ENCODE assay signal across 15 mouse cellular contexts in genomic region chr11:121556727-121557126, GRCm38 (mm10). TPM values are rescaled to one million over a fixed set of nuclear protein-coding genes. Genes with fewer than 3 reads are reported as not detected.
"Had no signal": no experiment of that assay in that cellular context is flagged by ENCODE, and none has a peak within 500 bp of the region (broad histone marks: within the 10 kb centered on the region; RNA-seq: fewer than 3 reads in every experiment).

No protein-coding gene starts in this region.

- H3K4me2 ChIP-seq: liver, embryonic 12.5 days; lung, embryonic 14.5 days; midbrain, embryonic 11.5 days; midbrain, embryonic 13.5 days; midbrain, embryonic 15.5 days; neural tube, embryonic 12.5 days had no signal

- DNase-seq: lung, embryonic 14.5 days; lung, postnatal 14 days; lung, postnatal 4 days; right cerebral cortex, postnatal 14 days; thymus, adult 18-20 months; thymus, postnatal 36 days had no signal

- H3K4me3 ChIP-seq: liver, embryonic 12.5 days; megakaryocyte, embryonic 14.5 days; midbrain, embryonic 13.5 days; midbrain, embryonic 15.5 days; neural tube, embryonic 12.5 days had no signal

- H3K9ac ChIP-seq: liver, embryonic 12.5 days; liver, embryonic 14.5 days; lung, embryonic 14.5 days; midbrain, embryonic 13.5 days; midbrain, embryonic 15.5 days; neural tube, embryonic 12.5 days had no signal

- H3K9me3 ChIP-seq: liver, embryonic 12.5 days; midbrain, embryonic 13.5 days; midbrain, embryonic 15.5 days; neural tube, embryonic 12.5 days had no signal

- H3K4me1 ChIP-seq: midbrain, embryonic 13.5 days; midbrain, embryonic 15.5 days had no signal

- H3K27me3 ChIP-seq: liver, embryonic 12.5 days; megakaryocyte, embryonic 14.5 days; midbrain, embryonic 13.5 days; midbrain, embryonic 15.5 days; neural tube, embryonic 12.5 days had no signal

- H3K27ac ChIP-seq: liver, embryonic 12.5 days; liver, embryonic 14.5 days; midbrain, embryonic 13.5 days; midbrain, embryonic 15.5 days; neural tube, embryonic 12.5 days had no signal

- ATAC-seq: liver, embryonic 12.5 days; midbrain, embryonic 13.5 days; midbrain, embryonic 15.5 days had no signal

RNA-seq across cellular contexts. Expression of gene Zfp750, which starts 37.6 kb away (rescaled TPM):
- total RNA-seq: monocyte, adult 5-6 weeks; neutrophil, adult 5-6 weeks had no signal
